8 mouse cellular contexts compared by ENCODE assay signal in the genomic region with DNA sequence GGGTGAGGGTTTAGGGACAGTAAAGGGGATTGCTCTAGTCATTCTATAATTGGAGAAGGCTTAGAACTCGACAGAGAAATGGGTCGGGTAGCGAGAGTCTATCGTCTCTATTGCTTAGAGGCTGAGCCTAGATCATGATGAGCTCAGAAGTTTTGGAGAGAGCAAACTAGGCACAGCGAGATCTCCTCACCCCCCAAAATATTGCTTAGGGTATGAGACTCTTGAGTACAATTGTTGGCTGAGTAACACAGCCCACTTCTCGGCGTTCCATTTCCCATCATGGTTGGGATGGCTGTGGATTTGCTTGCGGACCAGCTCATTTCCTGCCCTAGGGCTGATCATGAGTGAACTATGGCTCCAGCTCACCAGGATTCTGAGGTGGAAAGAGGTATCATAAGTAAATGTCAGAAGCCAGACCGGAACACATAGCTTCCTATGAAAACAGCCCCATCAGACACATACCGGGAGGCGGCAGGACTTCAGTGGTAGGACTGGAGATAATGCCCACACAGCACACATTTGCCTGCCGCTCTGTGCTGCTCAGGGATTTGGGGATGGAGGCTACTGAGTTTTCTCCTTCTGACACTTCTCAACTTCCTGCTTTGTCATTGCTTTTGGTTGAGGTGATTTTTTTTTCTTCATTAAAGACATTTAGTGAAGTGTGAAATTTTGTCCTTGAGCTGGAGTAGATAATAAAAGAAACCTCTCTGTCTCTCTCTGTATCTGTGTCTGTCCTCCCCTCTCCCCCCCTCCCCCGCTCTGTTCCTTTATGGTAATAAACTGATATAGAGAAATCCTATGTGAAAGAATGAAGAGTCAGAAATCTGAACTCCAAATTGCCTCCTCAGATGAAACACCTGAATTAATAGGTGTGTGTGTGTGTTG. TPM values are rescaled to one million over a fixed set of nuclear protein-coding genes. Genes with fewer than 3 reads are reported as not detected.
DNase-seq lines count a peak whose midpoint lies in the region; ATAC-seq lines count a peak whose summit lies in the region.

No protein-coding gene starts in this region.

- peaks cover 15% of the 10 kb centered on the region for H3K4me1 ChIP-seq in kidney, embryonic 14.5 days (ENCODE audit: control insufficient read depth, insufficient read depth, low read length)
- peaks cover 24% of the 10 kb centered on the region for H3K4me1 ChIP-seq in forebrain, embryonic 15.5 days
- peaks cover 48% of the 10 kb centered on the region for H3K4me1 ChIP-seq in liver, embryonic 13.5 days (replicated peaks)

- ATAC-seq in kidney, embryonic 14.5 days (ENCODE audit: low FRiP score, low TSS enrichment) = peak; percentile 24
- no peak for ATAC-seq in forebrain, embryonic 15.5 days (replicated peaks)
- peak; percentile 55 for ATAC-seq in liver, embryonic 13.5 days (ENCODE audit: low read depth)
- ATAC-seq in monocyte, adult 5-6 weeks (replicated peaks; ENCODE audit: insufficient number of reproducible peaks, low FRiP score, low TSS enrichment, poor library complexity, severe bottlenecking) = no peak

- 19% methylated on average over 13 of the region's 13 CpGs for WGBS in kidney, embryonic 14.5 days
- WGBS in forebrain, embryonic 15.5 days = 16% methylated on average over 13 of the region's 13 CpGs
- 11% methylated on average over 13 of the region's 13 CpGs for WGBS in liver, embryonic 13.5 days (ENCODE audit: insufficient replicate concordance)

- H3K36me3 ChIP-seq in kidney, embryonic 14.5 days (ENCODE audit: control insufficient read depth, insufficient read depth, low read length) = peaks cover 14% of the 10 kb centered on the region
- peaks cover 13% of the 10 kb centered on the region for H3K36me3 ChIP-seq in forebrain, embryonic 15.5 days
- H3K36me3 ChIP-seq in liver, embryonic 13.5 days = peaks cover 16% of the 10 kb centered on the region

- peak overlapping the region; percentile 73 for H3K4me3 ChIP-seq in kidney, embryonic 14.5 days (ENCODE audit: low read length)
- peak overlapping the region; percentile 60 for H3K4me3 ChIP-seq in forebrain, embryonic 15.5 days
- H3K4me3 ChIP-seq in liver, embryonic 13.5 days (replicated peaks) = peak overlapping the region; percentile 81

- peak overlapping the region; percentile 75 for H3K9ac ChIP-seq in kidney, embryonic 14.5 days (ENCODE audit: low read depth, low read length)
- H3K9ac ChIP-seq in forebrain, embryonic 15.5 days (replicated peaks) = peak overlapping the region; percentile 59
- peak overlapping the region; percentile 87 for H3K9ac ChIP-seq in liver, embryonic 13.5 days

- no peaks in the 10 kb centered on the region for H3K27me3 ChIP-seq in kidney, embryonic 14.5 days (ENCODE audit: control insufficient read depth, insufficient read depth, low read length)
- H3K27me3 ChIP-seq in forebrain, embryonic 15.5 days = no peaks in the 10 kb centered on the region
- H3K27me3 ChIP-seq in liver, embryonic 13.5 days = peaks cover 37% of the 10 kb centered on the region

- no peak for DNase-seq in kidney, adult 8-10 months
- DNase-seq in MN1 (ENCODE audit: low spot score) = peak; percentile 22
- no peak for DNase-seq in liver, embryonic 13.5 days
- DNase-seq in urinary bladder, postnatal 4 days (ENCODE audit: low spot score in 2 of 2) = no peak
- DNase-seq in kidney, postnatal 36 days = no peak

- no peak overlapping the region for H3K27ac ChIP-seq in kidney, embryonic 14.5 days (ENCODE audit: low read depth, low read length)
- peak overlapping the region; percentile 88; the same call in 1 of the 2 replicates for H3K27ac ChIP-seq in forebrain, embryonic 15.5 days (replicated peaks)
- peak overlapping the region; percentile 82 for H3K27ac ChIP-seq in liver, embryonic 13.5 days

- H3K9me3 ChIP-seq in kidney, embryonic 14.5 days (ENCODE audit: control insufficient read depth, low read length) = no peaks in the 10 kb centered on the region
- H3K9me3 ChIP-seq in forebrain, embryonic 15.5 days = no peaks in the 10 kb centered on the region
- H3K9me3 ChIP-seq in liver, embryonic 13.5 days (replicated peaks) = no peaks in the 10 kb centered on the region

- H3K4me2 ChIP-seq in kidney, embryonic 14.5 days (replicated peaks; ENCODE audit: low read depth, low read length) = peak overlapping the region; percentile 61
- peak overlapping the region; percentile 66 for H3K4me2 ChIP-seq in forebrain, embryonic 15.5 days (replicated peaks)
- peak overlapping the region; percentile 88 for H3K4me2 ChIP-seq in liver, embryonic 13.5 days

RNA-seq across cellular contexts. Expression of gene Ccdc103, which starts 0.6 kb away (rescaled TPM):
- 1.1 and 1.8 TPM in 2 replicates for polyA plus RNA-seq in kidney, embryonic 14.5 days (2014; fragmentation: Nextera tagmentation; extraction: Ambion mirVana)
- 2.1 and 2.9 TPM in 2 replicates for polyA plus RNA-seq in forebrain, embryonic 15.5 days (2015; fragmentation: Nextera tagmentation; extraction: Ambion mirVana)
- polyA plus RNA-seq in liver, embryonic 13.5 days (2015; fragmentation: Nextera tagmentation; extraction: Ambion mirVana) = 0.91 and 1.4 TPM in 2 replicates
- not detected in 3 replicates for total RNA-seq in monocyte, adult 5-6 weeks (2017)

RNA-seq across cellular contexts. Expression of gene Eftud2, which starts 0.8 kb away (rescaled TPM):
- 159 and 250 TPM in 2 replicates for polyA plus RNA-seq in kidney, embryonic 14.5 days (2014; fragmentation: Nextera tagmentation; extraction: Ambion mirVana)
- 182 and 183 TPM in 2 replicates for polyA plus RNA-seq in forebrain, embryonic 15.5 days (2015; fragmentation: Nextera tagmentation; extraction: Ambion mirVana)
- 144 and 160 TPM in 2 replicates for polyA plus RNA-seq in liver, embryonic 13.5 days (2015; fragmentation: Nextera tagmentation; extraction: Ambion mirVana)
- total RNA-seq in monocyte, adult 5-6 weeks (2017) = 67.8 to 73.5 TPM (median 72.3 TPM) in 3 replicates

RNA-seq across cellular contexts. Expression of gene Fam187a, which starts 3.4 kb away (rescaled TPM):
- polyA plus RNA-seq in kidney, embryonic 14.5 days (2014; fragmentation: Nextera tagmentation; extraction: Ambion mirVana) = not detected in 2 replicates
- 0.11 TPM in 1 of 2 replicates, not detected in the other for polyA plus RNA-seq in forebrain, embryonic 15.5 days (2015; fragmentation: Nextera tagmentation; extraction: Ambion mirVana)
- polyA plus RNA-seq in liver, embryonic 13.5 days (2015; fragmentation: Nextera tagmentation; extraction: Ambion mirVana) = 0.06 TPM in 1 of 2 replicates, not detected in the other
- total RNA-seq in monocyte, adult 5-6 weeks (2017) = not detected in 3 replicates

RNA-seq across cellular contexts. Expression of gene Gfap, which starts 19.2 kb away (rescaled TPM):
- 0.29 and 0.31 TPM in 2 replicates for polyA plus RNA-seq in kidney, embryonic 14.5 days (2014; fragmentation: Nextera tagmentation; extraction: Ambion mirVana)
- polyA plus RNA-seq in forebrain, embryonic 15.5 days (2015; fragmentation: Nextera tagmentation; extraction: Ambion mirVana) = 0.88 and 0.93 TPM in 2 replicates
- polyA plus RNA-seq in liver, embryonic 13.5 days (2015; fragmentation: Nextera tagmentation; extraction: Ambion mirVana) = 7.2 and 7.7 TPM in 2 replicates
- not detected in 3 replicates for total RNA-seq in monocyte, adult 5-6 weeks (2017)

RNA-seq across cellular contexts. Expression of gene Kif18b, which starts 43.4 kb away (rescaled TPM):
- 8.3 and 13.0 TPM in 2 replicates for polyA plus RNA-seq in kidney, embryonic 14.5 days (2014; fragmentation: Nextera tagmentation; extraction: Ambion mirVana)
- polyA plus RNA-seq in forebrain, embryonic 15.5 days (2015; fragmentation: Nextera tagmentation; extraction: Ambion mirVana) = 5.3 and 6.6 TPM in 2 replicates
- 9.0 and 9.3 TPM in 2 replicates for polyA plus RNA-seq in liver, embryonic 13.5 days (2015; fragmentation: Nextera tagmentation; extraction: Ambion mirVana)
- total RNA-seq in monocyte, adult 5-6 weeks (2017) = 0.19 TPM in 1 of 3 replicates, not detected in the others

Comparison
In these comparisons a context has a peak if more than half of its experiments do, and no peak if none do; other contexts are left out.
1. ATAC-seq: peak in kidney, embryonic 14.5 days (single experiment) and liver, embryonic 13.5 days (single experiment); none in forebrain, embryonic 15.5 days (single experiment) and monocyte, adult 5-6 weeks (single experiment).
2. Peak in every context shown above with its lines, with median percentiles within 50 percentile points of each other: H3K4me2 ChIP-seq, H3K4me3 ChIP-seq and H3K9ac ChIP-seq.